Mouse (Mus musculus): Measurements from ENCODE around the gene Galnt15.

Gene Galnt15

GRCm38 (mm10) chr14:32028681-32029091 is at the start of gene Galnt15:
Gene Galnt15 (plus strand): TSS chr14:32028989.
- in situ Hi-C loops (cut with MboI, MseI) = no loop called here

- in situ Hi-C loops (cut with MboI, MseI) = no loop called here
These were observed 34.8 kb upstream of the Galnt15 start for GRCm38 (mm10) chr14:31994021-31994420.

- in situ Hi-C loops (cut with MboI, MseI) = no loop called here
These were observed 27.8 kb upstream of the Galnt15 start for GRCm38 (mm10) chr14:32000941-32001340.

GRCm38 (mm10) chr14:32002502-32003338 is 26.1 kb upstream of the Galnt15 start:
- in situ Hi-C loops (cut with MboI, MseI) = no loop called here

- in situ Hi-C loops (cut with MboI, MseI) = no loop called here
These were observed 24.7 kb upstream of the Galnt15 start for GRCm38 (mm10) chr14:32003904-32004596.

GRCm38 (mm10) chr14:32005673-32006261 is 23.0 kb upstream of the Galnt15 start:
- in situ Hi-C loops (cut with MboI, MseI) = no loop called here

GRCm38 (mm10) chr14:32007654-32008335 is 21.0 kb upstream of the Galnt15 start:
- in situ Hi-C loops (cut with MboI, MseI) = no loop called here

GRCm38 (mm10) chr14:32009715-32010114 is 19.1 kb upstream of the Galnt15 start:
- in situ Hi-C loops (cut with MboI, MseI) = no loop called here

- in situ Hi-C loops (cut with MboI, MseI) = no loop called here
These were observed 17.1 kb upstream of the Galnt15 start for GRCm38 (mm10) chr14:32011547-32012304.

- in situ Hi-C loops (cut with MboI, MseI) = no loop called here
These were observed 13.5 kb upstream of the Galnt15 start for GRCm38 (mm10) chr14:32015131-32015770.

GRCm38 (mm10) chr14:32016466-32016865 is 12.3 kb upstream of the Galnt15 start:
- in situ Hi-C loops (cut with MboI, MseI) = no loop called here

- in situ Hi-C loops (cut with MboI, MseI) = no loop called here
These were observed 11.9 kb upstream of the Galnt15 start for GRCm38 (mm10) chr14:32016921-32017320.

GRCm38 (mm10) chr14:32017448-32017847 is 11.3 kb upstream of the Galnt15 start:
- in situ Hi-C loops (cut with MboI, MseI) = no loop called here

- in situ Hi-C loops (cut with MboI, MseI) = no loop called here
These were observed 9.7 kb upstream of the Galnt15 start for GRCm38 (mm10) chr14:32019091-32019490.

GRCm38 (mm10) chr14:32021967-32022366 is 6.8 kb upstream of the Galnt15 start:
- in situ Hi-C loops (cut with MboI, MseI) = loop anchor here (5.0 kb wide), 1 partner anchor 65 kb away; no protein-coding TSS in a partner anchor

GRCm38 (mm10) chr14:32022450-32022849 is 6.3 kb upstream of the Galnt15 start:
- in situ Hi-C loops (cut with MboI, MseI) = loop anchor here (5.0 kb wide), 1 partner anchor 65 kb away; no protein-coding TSS in a partner anchor

GRCm38 (mm10) chr14:32023891-32024290 is 4.9 kb upstream of the Galnt15 start:
- in situ Hi-C loops (cut with MboI, MseI) = loop anchor here (5.0 kb wide), 1 partner anchor 67 kb away; no protein-coding TSS in a partner anchor

- in situ Hi-C loops (cut with MboI, MseI) = no loop called here
These were observed 1.6 kb upstream of the Galnt15 start for GRCm38 (mm10) chr14:32027218-32027617.

- in situ Hi-C loops (cut with MboI, MseI) = no loop called here
These were observed 713 bp downstream of the Galnt15 start for GRCm38 (mm10) chr14:32029411-32029992.

GRCm38 (mm10) chr14:32030073-32030472 is 1.3 kb downstream of the Galnt15 start:
- in situ Hi-C loops (cut with MboI, MseI) = no loop called here

Measured in T-helper 2 cell (primary cell).